Mouse (Mus musculus) liver, postnatal 0 days (tissue): ENCODE measurements around the gene Gsdma3. TPM values are rescaled to one million over a fixed set of nuclear protein-coding genes. Genes with fewer than 3 reads are reported as not detected.
A peak's percentile ranks its signal among the peaks of the same experiment; 100 is the strongest.
"Not testable (repeated sequence)": the region's sequence is repeated elsewhere in the genome, so short reads cannot be mapped to it uniquely, and the experiment has no call there.

ENCODE experiments used
- ATAC-seq: fragments of 200-750 bp; cut with Nextera tagmentation; 2 replicates; pipeline ENCODE4 v1.8.0; 2017; ENCODE audit warnings: mild to moderate bottlenecking, moderate library complexity
- DNase-seq: peaks from one replicate; pipeline ENCODE4 v3.0.0-alpha.2; 2016
- H3K27ac ChIP-seq: fragments of 300-500 bp; sonication (generic); 2 replicates; pipeline ENCODE4 v1.5.1; 2014; ENCODE audit warnings: antibody characterized with exemption, moderate library complexity, mild to moderate bottlenecking, low read depth
- H3K27me3 ChIP-seq: fragments of 300-500 bp; sonication (generic); 2 replicates; pipeline ENCODE4 v1.6.1; 2014; ENCODE audit warnings: low read length, control low read depth, mixed read lengths; ENCODE audit not compliant: insufficient read depth
- H3K36me3 ChIP-seq: fragments of 300-500 bp; sonication (generic); replicated peaks from 2 replicates; pipeline ENCODE4 v1.6.1; 2014; ENCODE audit warnings: mild to moderate bottlenecking, control low read depth, low read length, moderate library complexity, mixed read lengths; ENCODE audit not compliant: insufficient read depth
- H3K4me1 ChIP-seq: fragments of 300-500 bp; sonication (generic); 2 replicates; pipeline ENCODE4 v1.6.1; 2014; ENCODE audit warnings: antibody characterized with exemption, mild to moderate bottlenecking, control low read depth; ENCODE audit not compliant: insufficient read depth
- H3K4me2 ChIP-seq: fragments of 300-500 bp; sonication (generic); 2 replicates; pipeline ENCODE4 v1.6.1; 2014; ENCODE audit warnings: low read depth, mild to moderate bottlenecking, low read length, moderate library complexity, mixed read lengths
- H3K4me3 ChIP-seq: fragments of 300-500 bp; sonication (generic); 2 replicates; pipeline ENCODE4 v1.5.1; 2014; ENCODE audit warnings: low read depth, low read length
- H3K9ac ChIP-seq: fragments of 300-500 bp; sonication (generic); replicated peaks from 2 replicates; pipeline ENCODE4 v1.6.1; 2014; ENCODE audit warnings: mild to moderate bottlenecking, moderate library complexity
- H3K9me3 ChIP-seq: fragments of 300-500 bp; sonication (generic); 2 replicates; pipeline ENCODE4 v1.6.1; 2016; ENCODE audit warnings: mild to moderate bottlenecking, control low read depth, low read length, mixed read lengths
- CTCF ChIP-seq: sonication (generic); IDR thresholded peaks from 2 replicates; pipeline ENCODE4 v1.5.1; 2016; ENCODE audit warnings: antibody characterized with exemption, low read depth
- EP300 ChIP-seq: IDR thresholded peaks from 2 replicates; pipeline ENCODE4 v1.6.1; 2016; ENCODE audit warnings: antibody characterized with exemption, low read depth, mild to moderate bottlenecking
- WGBS: fragments of 180-500 bp; shearing (Covaris S2); extraction: QIAGEN DNeasy Blood & Tissue Kit; methylation state at CpG from one replicate; pipeline ENCODE4 v1.1.7; 2014; ENCODE audit not compliant: insufficient replicate concordance; 5-methylcytosine and 5-hydroxymethylcytosine counted together
- polyA plus RNA-seq: library from polyadenylated mRNA; unstranded; fragments of >200 nt; fragmentation: Nextera tagmentation; extraction: Ambion mirVana; gene quantifications from 2 replicates; pipeline ENCODE4 v1.2.1, GENCODE M21; 2015

Gene Gsdma3
- polyA plus RNA-seq, 1 experiment from 2014 or later = not detected

DNA sequence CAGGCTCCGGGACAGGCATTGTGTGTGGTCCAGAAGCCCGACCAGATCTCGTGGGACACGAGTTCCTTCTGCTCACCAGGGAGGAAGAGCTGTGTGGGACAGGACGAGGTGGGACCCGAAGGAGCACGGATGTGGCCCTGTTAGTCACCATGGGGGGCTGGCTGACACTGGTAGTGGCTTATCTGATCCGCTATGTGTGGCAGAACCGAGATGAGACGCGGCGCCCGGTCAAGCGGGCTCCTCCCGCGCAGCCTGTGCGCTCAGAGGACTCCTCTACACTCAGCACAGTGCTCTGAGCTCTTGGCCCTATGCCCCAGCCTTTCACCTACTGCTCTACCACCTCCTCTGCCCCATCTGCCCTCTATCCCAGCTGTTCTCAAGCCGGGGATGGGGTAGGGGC lies 26.9 kb upstream of the Gsdma3 start:
- no peak overlapping the region for H3K27ac ChIP-seq
- H3K27me3 ChIP-seq = peaks cover 43% of the 10 kb centered on the region
- H3K4me1 ChIP-seq = peaks cover 7% of the 10 kb centered on the region; the same call in 1 of the 2 replicates
- no peak overlapping the region for H3K4me3 ChIP-seq
- no peaks in the 10 kb centered on the region for H3K36me3 ChIP-seq
- H3K9ac ChIP-seq = no peak overlapping the region
- H3K9me3 ChIP-seq = no peaks in the 10 kb centered on the region
- DNase-seq = no peak
- no peak overlapping the region for H3K4me2 ChIP-seq
- WGBS = 15% methylated on average over 18 of the region's 18 CpGs
- no peak for ATAC-seq
- TF ChIP-seq EP300 = no peak
- no peak for TF ChIP-seq CTCF

DNA sequence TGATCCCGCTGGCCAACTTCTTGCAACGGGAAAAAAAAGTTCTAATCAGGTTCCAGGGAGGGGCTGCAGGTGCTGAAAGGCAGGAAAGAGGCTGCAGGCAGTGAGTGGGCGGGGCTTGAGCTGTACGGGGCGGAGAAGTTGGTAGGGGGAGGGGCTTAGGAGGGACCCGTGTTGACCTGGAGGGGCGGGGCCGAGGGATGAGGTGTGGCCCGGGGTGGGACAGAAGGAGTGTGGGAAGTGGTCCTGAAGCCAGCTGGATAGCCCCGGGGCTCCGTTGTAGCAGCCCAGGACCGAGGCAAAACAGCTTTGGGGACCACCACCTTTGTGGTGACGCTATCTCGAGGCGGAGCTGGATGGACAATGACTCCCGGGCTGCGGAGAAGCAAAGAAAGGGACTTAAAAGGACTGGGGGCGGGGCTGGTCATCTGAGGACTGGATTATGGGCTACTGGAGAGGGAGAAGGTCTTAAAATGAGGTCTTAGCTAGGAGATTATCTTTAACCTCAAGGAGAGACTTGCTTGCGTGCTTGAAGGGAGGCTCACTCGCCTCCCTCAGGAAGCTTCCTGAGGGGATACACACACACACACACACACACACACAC lies 24.0 kb upstream of the Gsdma3 start:
- Histone ChIP-seq H3K9ac (no peak overlapping the region), H3K4me1 (peaks cover 5% of the 10 kb centered on the region; the same call in 1 of the 2 replicates), H3K4me3 (peak overlapping the region; percentile 8; the same call in 1 of the 2 replicates), H3K27ac (no peak overlapping the region), H3K36me3 (no peaks in the 10 kb centered on the region), H3K4me2 (peak overlapping the region; percentile 61), H3K27me3 (peaks cover 47% of the 10 kb centered on the region), H3K9me3 (no peaks in the 10 kb centered on the region)
- WGBS = 3% methylated on average over 20 of the region's 20 CpGs
- peak; percentile 72 for DNase-seq
- TF ChIP-seq CTCF = no peak
- TF ChIP-seq EP300 = no peak
- peak; percentile 36; the same call in 1 of the 2 replicates for ATAC-seq

DNA sequence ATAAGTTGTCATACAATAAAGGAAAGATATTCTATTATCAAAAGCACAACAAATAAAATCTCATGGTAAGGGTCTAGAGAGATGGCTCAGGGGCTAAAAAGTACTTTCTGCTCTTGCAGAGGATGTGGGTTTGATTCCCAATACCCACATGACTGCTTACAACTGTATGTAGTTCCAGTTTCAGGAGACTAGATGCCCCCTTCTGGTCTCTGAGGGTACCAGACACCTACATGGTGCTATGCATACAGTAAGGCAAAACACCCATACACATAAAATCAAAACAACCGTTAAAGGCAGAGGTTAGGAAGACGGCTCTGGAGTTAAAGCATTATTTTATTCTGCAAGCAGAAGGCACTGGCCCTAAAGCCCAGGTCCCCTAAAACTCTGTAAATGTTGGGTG lies 22.2 kb upstream of the Gsdma3 start:
- peaks cover 35% of the 10 kb centered on the region for H3K27me3 ChIP-seq
- no peak overlapping the region for H3K4me3 ChIP-seq
- no peak overlapping the region for H3K4me2 ChIP-seq
- ATAC-seq = no peak
- H3K36me3 ChIP-seq = no peaks in the 10 kb centered on the region
- no peak overlapping the region for H3K9ac ChIP-seq
- TF ChIP-seq CTCF (peak; percentile 44), EP300 (no peak)
- H3K9me3 ChIP-seq = no peaks in the 10 kb centered on the region
- H3K4me1 ChIP-seq = peaks cover 5% of the 10 kb centered on the region; the same call in 1 of the 2 replicates
- H3K27ac ChIP-seq = no peak overlapping the region
- no peak for DNase-seq
- 66% methylated on average over 2 of the region's 2 CpGs for WGBS

- not testable (repeated sequence) for H3K9me3 ChIP-seq, ATAC-seq, H3K4me1 ChIP-seq, H3K9ac ChIP-seq, H3K4me2 ChIP-seq, H3K4me3 ChIP-seq, DNase-seq, H3K27ac ChIP-seq, H3K36me3 ChIP-seq
- 63% methylated on average over 6 of the region's 6 CpGs for WGBS
- peaks cover 27% of the 10 kb centered on the region for H3K27me3 ChIP-seq
These were observed 21.2 kb upstream of the Gsdma3 start for GRCm38 (mm10) chr11:98604911-98605310.

DNA sequence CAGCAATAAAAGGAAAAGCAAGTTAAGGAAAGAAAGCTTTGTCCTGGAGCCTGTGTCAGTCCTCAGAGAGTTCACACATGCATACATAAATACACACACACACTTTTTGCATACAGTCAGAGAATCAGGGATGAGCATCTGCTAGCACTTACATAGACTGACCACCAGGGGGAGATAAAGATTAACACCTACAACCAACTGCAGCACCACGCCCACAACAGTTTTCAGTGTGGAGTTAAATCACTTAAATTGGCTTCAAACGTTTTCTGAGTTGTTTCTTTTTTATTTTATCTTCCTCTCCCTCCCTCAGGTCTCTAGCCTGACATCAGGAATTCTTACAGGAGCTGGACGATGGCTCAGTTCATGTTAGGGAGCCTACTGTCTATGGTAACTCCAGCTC lies 19.4 kb upstream of the Gsdma3 start:
- peaks cover 5% of the 10 kb centered on the region; the same call in 1 of the 2 replicates for H3K4me1 ChIP-seq
- WGBS = 10% methylated on average over 3 of the region's 3 CpGs
- H3K9me3 ChIP-seq = no peaks in the 10 kb centered on the region
- H3K27ac ChIP-seq = no peak overlapping the region
- TF ChIP-seq EP300 (no peak), CTCF (peak; percentile 91)
- no peak overlapping the region for H3K4me2 ChIP-seq
- H3K36me3 ChIP-seq = no peaks in the 10 kb centered on the region
- H3K4me3 ChIP-seq = no peak overlapping the region
- no peak overlapping the region for H3K9ac ChIP-seq
- H3K27me3 ChIP-seq = peaks cover 8% of the 10 kb centered on the region; the same call in 1 of the 2 replicates
- DNase-seq (peak; percentile 33), ATAC-seq (no peak)

GRCm38 (mm10) chr11:98620791-98621190 lies 5.4 kb upstream of the Gsdma3 start:
- WGBS = 82% methylated on average over 13 of the region's 13 CpGs
- TF ChIP-seq EP300 (no peak), CTCF (no peak)
- Histone ChIP-seq H3K27ac (no peak overlapping the region), H3K4me2 (no peak overlapping the region), H3K36me3 (no peaks in the 10 kb centered on the region), H3K4me3 (no peak overlapping the region), H3K4me1 (no peaks in the 10 kb centered on the region), H3K27me3 (no peaks in the 10 kb centered on the region), H3K9ac (no peak overlapping the region), H3K9me3 (peaks cover 2% of the 10 kb centered on the region; the same call in 1 of the 2 replicates)
- ATAC-seq (no peak), DNase-seq (no peak)

DNA sequence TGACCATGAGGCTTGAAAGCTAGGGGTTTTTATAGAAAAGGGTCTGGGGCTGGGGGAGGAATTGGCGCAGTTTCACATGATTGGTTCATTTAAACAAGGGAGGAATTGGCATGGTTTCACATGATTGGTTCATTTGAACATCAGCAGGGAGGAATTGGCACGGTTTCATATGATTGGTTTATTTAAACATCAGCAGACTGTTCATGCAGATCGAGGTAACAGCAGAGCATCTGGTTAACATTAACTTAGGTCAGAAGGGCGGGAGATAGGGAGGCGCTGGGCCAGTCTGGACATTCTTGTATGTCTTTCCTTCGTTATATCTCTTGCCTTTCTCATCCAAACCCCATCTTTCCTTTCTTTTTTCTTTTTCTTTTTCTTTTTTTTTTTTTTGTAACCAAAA lies 2.2 kb upstream of the Gsdma3 start:
- not testable (repeated sequence) for H3K36me3 ChIP-seq, ATAC-seq, DNase-seq, H3K4me1 ChIP-seq, H3K9ac ChIP-seq, H3K27me3 ChIP-seq, H3K9me3 ChIP-seq, H3K27ac ChIP-seq, H3K4me2 ChIP-seq, H3K4me3 ChIP-seq
- 73% methylated on average over 6 of the region's 6 CpGs for WGBS

- ATAC-seq, H3K9ac ChIP-seq, DNase-seq, H3K4me3 ChIP-seq, H3K4me1 ChIP-seq, H3K36me3 ChIP-seq, H3K27ac ChIP-seq, H3K4me2 ChIP-seq, H3K9me3 ChIP-seq, H3K27me3 ChIP-seq: not testable (repeated sequence)
- 69% methylated on average over 2 of the region's 2 CpGs for WGBS
These were observed 1.8 kb upstream of the Gsdma3 start for GRCm38 (mm10) chr11:98624381-98624780.
